Mouse (Mus musculus): ENCODE measurements around the gene Tmem18.

DNA sequence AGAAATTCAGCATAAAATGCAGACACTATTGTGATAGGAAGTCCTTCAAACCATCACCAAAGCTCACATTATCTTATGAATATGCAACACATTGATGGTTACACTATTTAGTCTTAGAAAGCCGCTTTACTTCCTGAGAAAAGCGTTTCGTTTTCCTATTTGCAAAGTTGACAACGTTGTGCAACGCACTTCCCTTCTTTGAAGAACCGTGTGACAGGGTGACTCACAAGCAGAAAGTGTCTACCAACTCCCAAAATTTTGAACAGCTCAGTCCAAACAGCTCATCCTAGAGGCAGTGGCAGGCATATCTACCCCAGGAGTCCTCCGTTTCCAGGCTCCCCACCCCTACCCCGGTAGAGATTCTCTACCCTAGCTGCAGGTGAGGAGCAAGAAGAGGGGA lies 22.5 kb downstream of the Tmem18 start:
- no peak for TF ChIP-seq POLR2A (IDR thresholded peaks at IDR 0.05; ENCODE audit: borderline replicate concordance, insufficient read depth, low read length)
- TF ChIP-seq CTCF (IDR thresholded peaks at IDR 0.05; ENCODE audit: borderline replicate concordance, insufficient read depth, low read depth, low read length): no peak

Measured in cerebellum, adult 2 months (tissue).